Mouse (Mus musculus) liver, embryonic 11.5 days (tissue): ENCODE results near the gene Ttc24. TPM values are rescaled to one million over a fixed set of nuclear protein-coding genes. Genes with fewer than 3 reads are reported as not detected.

ENCODE experiments used
- ATAC-seq: fragments of 200-750 bp; cut with Nextera tagmentation; replicated peaks from 2 replicates; pipeline ENCODE4 v1.8.0; 2017; ENCODE audit warnings: moderate number of reproducible peaks, mild to moderate bottlenecking, moderate TSS enrichment, moderate library complexity; ENCODE audit not compliant: low FRiP score
- DNase-seq: peaks from one replicate; pipeline ENCODE4 v3.0.0-alpha.2; 2017; ENCODE audit warnings: low spot score
- H3K27ac ChIP-seq: fragments of 300-500 bp; sonication (generic); 2 replicates; pipeline ENCODE4 v1.5.1; 2014; ENCODE audit warnings: mild to moderate bottlenecking, low read depth, low read length, control low read depth
- H3K27me3 ChIP-seq: fragments of 300-500 bp; sonication (generic); replicated peaks from 2 replicates; pipeline ENCODE4 v1.6.1; 2014; ENCODE audit warnings: low read length, mixed read lengths; ENCODE audit not compliant: control insufficient read depth, insufficient read depth
- H3K36me3 ChIP-seq: fragments of 300-500 bp; sonication (generic); 2 replicates; pipeline ENCODE4 v1.6.1; 2014; ENCODE audit warnings: mild to moderate bottlenecking, low read length, moderate library complexity, mixed read lengths; ENCODE audit not compliant: control insufficient read depth, insufficient read depth
- H3K4me1 ChIP-seq: fragments of 300-500 bp; sonication (generic); replicated peaks from 2 replicates; pipeline ENCODE4 v1.6.1; 2014; ENCODE audit warnings: low read length, mixed read lengths; ENCODE audit not compliant: control insufficient read depth, insufficient read depth
- H3K4me2 ChIP-seq: fragments of 300-500 bp; sonication (generic); 2 replicates; pipeline ENCODE4 v1.6.1; 2014; ENCODE audit warnings: mild to moderate bottlenecking, control low read depth, moderate library complexity
- H3K4me3 ChIP-seq: fragments of 300-500 bp; sonication (generic); 2 replicates; pipeline ENCODE4 v1.5.1; 2014; ENCODE audit warnings: low read depth, low read length, control low read depth
- H3K9ac ChIP-seq: fragments of 300-500 bp; sonication (generic); 2 replicates; pipeline ENCODE4 v1.6.1; 2014; ENCODE audit warnings: low read depth, low read length, control low read depth
- H3K9me3 ChIP-seq: fragments of 300-500 bp; sonication (generic); 2 replicates; pipeline ENCODE4 v1.6.1; 2016; ENCODE audit warnings: low read length, inconsistent platforms, mixed read lengths; ENCODE audit not compliant: control insufficient read depth
- WGBS: fragments of 180-500 bp; shearing (Covaris S2); extraction: QIAGEN DNeasy Blood & Tissue Kit; methylation state at CpG from one replicate; pipeline ENCODE4 v1.1.7; 2014; 5-methylcytosine and 5-hydroxymethylcytosine counted together
- polyA plus RNA-seq: library from polyadenylated mRNA; unstranded; fragments of >200 nt; fragmentation: Nextera tagmentation; extraction: Ambion mirVana; gene quantifications from 2 replicates; pipeline ENCODE4 v1.2.1, GENCODE M21; 2014

Gene Ttc24
- polyA plus RNA-seq, 1 experiment from 2014 or later: not detected

DNA sequence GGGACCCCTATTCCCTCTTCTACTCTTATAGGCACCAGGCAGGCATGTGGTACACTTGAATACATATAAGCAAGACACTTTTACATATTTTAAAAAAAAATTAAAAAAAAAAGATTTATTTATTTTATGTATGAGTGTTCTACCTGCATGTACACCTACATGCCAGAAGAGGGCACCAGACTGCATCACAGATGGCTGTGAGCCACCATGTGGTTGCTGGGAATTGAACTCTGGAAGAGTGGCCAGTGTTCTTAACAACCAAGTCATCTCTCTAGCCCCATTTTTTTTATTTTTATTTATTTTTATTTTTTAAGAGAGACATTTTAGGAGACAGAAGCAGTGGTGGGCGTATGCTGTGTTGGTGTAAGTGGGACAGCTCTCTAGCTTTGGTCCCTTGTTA lies 9.6 kb upstream of the Ttc24 start:
- H3K4me2 ChIP-seq: no peak overlapping the region
- H3K27me3 ChIP-seq: no peaks in the 10 kb centered on the region
- H3K27ac ChIP-seq: no peak overlapping the region
- H3K9me3 ChIP-seq: no peaks in the 10 kb centered on the region
- H3K4me1 ChIP-seq: peaks cover 2% of the 10 kb centered on the region; the same call in 1 of the 2 replicates
- no peak for DNase-seq
- no peak for ATAC-seq
- H3K36me3 ChIP-seq: peaks cover 30% of the 10 kb centered on the region
- no peak overlapping the region for H3K9ac ChIP-seq
- WGBS: 79% methylated on average over 1 of the region's 1 CpGs
- no peak overlapping the region for H3K4me3 ChIP-seq

DNA sequence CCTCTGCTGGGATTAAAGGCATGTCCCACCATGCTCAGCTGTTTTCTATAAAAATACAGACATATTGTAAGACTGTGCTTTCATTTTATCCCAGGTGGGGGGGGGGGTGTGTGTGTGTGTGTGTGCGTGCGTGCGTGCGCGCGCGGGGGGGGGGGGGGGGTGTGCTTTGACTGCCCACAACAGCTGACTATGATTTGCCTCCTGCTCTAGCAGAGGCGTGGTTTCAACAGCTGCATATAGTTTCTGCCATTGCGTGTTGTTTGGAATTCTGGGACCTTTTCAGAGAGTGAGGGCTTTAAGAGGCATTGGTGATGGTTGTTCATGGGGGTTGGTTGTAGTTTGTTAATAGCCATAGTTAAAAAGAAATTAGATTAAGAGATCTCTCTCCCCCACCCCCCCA lies 7.4 kb upstream of the Ttc24 start:
- ATAC-seq (no peak), DNase-seq (no peak)
- no peak overlapping the region for H3K4me3 ChIP-seq
- 87% methylated on average over 6 of the region's 9 CpGs for WGBS
- no peak overlapping the region for H3K4me2 ChIP-seq
- H3K27me3 ChIP-seq: no peaks in the 10 kb centered on the region
- no peaks in the 10 kb centered on the region for H3K9me3 ChIP-seq
- H3K27ac ChIP-seq: no peak overlapping the region
- no peak overlapping the region for H3K9ac ChIP-seq
- peaks cover 2% of the 10 kb centered on the region; the same call in 1 of the 2 replicates for H3K4me1 ChIP-seq
- peaks cover 13% of the 10 kb centered on the region; the same call in 1 of the 2 replicates for H3K36me3 ChIP-seq

DNA sequence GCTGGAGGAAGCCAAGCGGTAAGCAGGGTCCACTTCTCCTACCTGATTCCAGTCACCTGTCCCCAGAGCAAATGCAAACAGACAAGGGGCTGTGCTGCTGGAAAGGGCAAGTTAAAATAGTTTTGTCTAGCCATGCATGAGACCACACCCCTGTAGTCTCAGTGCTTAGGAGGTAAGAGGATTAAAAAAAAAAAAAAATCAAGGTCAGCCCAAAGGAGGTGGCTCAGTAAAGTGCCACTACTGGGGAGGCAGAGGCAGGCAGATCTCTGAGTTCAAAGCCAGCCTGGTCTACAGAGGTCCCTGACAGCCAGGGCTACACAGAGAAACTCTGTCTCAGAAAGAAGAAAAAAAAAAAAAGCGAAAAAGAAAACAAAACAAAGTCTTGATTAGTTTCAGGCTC lies 5.9 kb upstream of the Ttc24 start:
- no peak overlapping the region for H3K9ac ChIP-seq
- no peaks in the 10 kb centered on the region for H3K9me3 ChIP-seq
- DNase-seq (no peak), ATAC-seq (no peak)
- peaks cover 2% of the 10 kb centered on the region; the same call in 1 of the 2 replicates for H3K4me1 ChIP-seq
- no peaks in the 10 kb centered on the region for H3K27me3 ChIP-seq
- peaks cover 5% of the 10 kb centered on the region; the same call in 1 of the 2 replicates for H3K36me3 ChIP-seq
- 92% methylated on average over 2 of the region's 2 CpGs for WGBS
- no peak overlapping the region for H3K27ac ChIP-seq
- no peak overlapping the region for H3K4me3 ChIP-seq
- no peak overlapping the region for H3K4me2 ChIP-seq

DNA sequence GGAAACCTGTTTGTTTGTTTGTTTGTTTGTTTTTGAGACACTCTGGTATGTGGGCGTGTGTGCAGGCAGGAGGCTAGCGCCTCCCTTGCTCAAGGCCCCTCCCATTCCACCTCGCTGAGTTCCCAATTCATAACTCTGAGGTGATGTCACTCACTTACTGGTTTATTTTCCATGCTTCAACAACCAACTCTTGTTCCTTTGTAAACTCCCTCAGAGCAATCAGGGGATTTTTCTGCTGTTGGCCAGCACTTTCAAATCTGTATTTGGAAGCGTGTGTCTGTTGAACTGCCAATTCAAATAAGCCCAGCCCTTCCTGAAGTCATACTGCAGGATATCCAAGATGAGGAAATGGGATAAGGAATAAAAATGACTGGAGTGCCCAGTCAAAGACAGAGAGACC lies 4.6 kb upstream of the Ttc24 start:
- Histone ChIP-seq H3K4me2 (peak overlapping the region; percentile 90), H3K36me3 (0 out of 2 replicates have a peak, but pooled peaks cover 2% of the 10 kb centered on the region), H3K4me1 (peaks cover 2% of the 10 kb centered on the region; the same call in 1 of the 2 replicates), H3K4me3 (peak overlapping the region; percentile 68), H3K27ac (no peak overlapping the region), H3K27me3 (no peaks in the 10 kb centered on the region), H3K9ac (peak overlapping the region; percentile 79), H3K9me3 (no peaks in the 10 kb centered on the region)
- ATAC-seq (peak; percentile 62), DNase-seq (no peak)
- 13% methylated on average over 4 of the region's 4 CpGs for WGBS

DNA sequence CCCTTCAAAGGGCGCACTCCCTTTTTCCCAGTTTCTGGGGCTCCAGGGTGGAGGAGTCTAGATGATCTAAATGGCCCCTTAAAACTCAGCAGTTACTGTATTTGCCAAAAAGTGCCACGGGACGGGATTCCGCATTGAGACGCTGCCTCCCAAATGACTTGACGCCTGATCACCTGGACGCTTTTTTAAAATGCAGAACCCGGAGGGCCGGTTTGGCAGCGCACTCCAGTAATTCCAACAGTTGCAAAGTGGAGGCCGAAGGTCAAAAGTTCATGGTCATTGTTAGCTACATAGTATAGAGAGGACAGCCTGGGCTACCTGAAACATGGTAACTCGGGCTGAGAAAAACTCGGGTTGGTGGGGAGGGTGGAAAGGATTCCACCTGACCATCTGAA lies 4.1 kb upstream of the Ttc24 start:
- peaks cover 2% of the 10 kb centered on the region; the same call in 1 of the 2 replicates for H3K4me1 ChIP-seq
- WGBS: 3% methylated on average over 13 of the region's 13 CpGs
- DNase-seq: no peak
- no peak overlapping the region for H3K27ac ChIP-seq
- peak overlapping the region; percentile 79 for H3K9ac ChIP-seq
- no peaks in the 10 kb centered on the region for H3K9me3 ChIP-seq
- H3K36me3 ChIP-seq: 0 out of 2 replicates have a peak, but pooled peaks cover 2% of the 10 kb centered on the region
- ATAC-seq: 0 out of 2 replicates have a peak, but pooled peaks have one; percentile 7
- H3K27me3 ChIP-seq: no peaks in the 10 kb centered on the region
- peak overlapping the region; percentile 68 for H3K4me3 ChIP-seq
- H3K4me2 ChIP-seq: peak overlapping the region; percentile 90

DNA sequence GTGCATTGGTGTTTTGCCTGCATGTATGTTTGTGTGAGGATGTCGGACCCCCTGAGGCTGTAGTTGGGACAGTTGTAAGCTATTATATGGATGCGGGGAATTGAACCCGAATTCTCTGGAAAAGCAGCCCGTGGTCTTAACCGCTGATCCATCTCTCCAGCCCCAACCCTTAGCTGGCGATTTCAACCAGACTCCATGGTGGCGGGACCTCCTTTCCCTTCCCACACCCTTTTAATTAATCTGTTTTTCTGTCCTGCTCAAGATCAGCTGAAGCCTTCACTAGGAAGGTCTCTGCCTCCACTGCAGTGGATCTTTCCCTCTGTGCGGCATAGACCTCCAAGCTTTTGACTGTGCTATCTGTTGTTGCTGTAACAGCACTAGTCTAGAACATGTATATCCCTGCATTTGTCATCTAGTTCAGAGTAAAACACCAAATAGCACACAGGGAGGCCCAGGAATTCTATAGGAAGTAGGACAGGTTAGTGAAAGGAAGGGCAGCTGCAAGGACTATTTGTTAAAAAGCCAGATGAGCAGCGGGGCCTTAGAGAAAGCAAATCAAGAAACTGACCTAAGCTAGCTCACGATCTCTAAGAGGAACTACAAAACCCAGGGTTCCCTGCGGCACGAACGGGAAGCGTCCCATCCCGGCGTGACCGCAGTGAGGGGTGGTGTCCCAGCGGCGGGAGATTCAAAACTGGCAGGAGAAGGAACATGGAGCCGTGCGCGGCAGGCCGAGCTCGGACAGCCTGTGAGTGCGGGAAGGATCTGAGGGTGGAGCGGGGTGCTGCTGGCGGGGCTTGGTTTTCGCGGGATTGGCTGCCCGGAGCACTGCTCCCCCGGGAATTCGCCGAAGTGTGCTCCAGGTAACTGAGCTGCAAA lies 3.5 kb upstream of the Ttc24 start, which contains the start of gene Iqgap3:
Gene Iqgap3, plus strand, starts transcription at position 627 of the 879 bp plus-strand sequence.
- ATAC-seq: peak; percentile 87
- DNase-seq: peak; percentile 81
- Histone ChIP-seq H3K36me3 (0 out of 2 replicates have a peak, but pooled peaks cover 2% of the 10 kb centered on the region), H3K4me2 (peak within 1 kb of the TSS; percentile 90), H3K4me1 (peaks cover 2% of the 10 kb centered on the region; the same call in 1 of the 2 replicates), H3K9ac (peak within 1 kb of the TSS; percentile 79), H3K27me3 (no peaks in the 10 kb centered on the region), H3K9me3 (no peaks in the 10 kb centered on the region), H3K27ac (no peak within 1 kb of the TSS), H3K4me3 (peak within 1 kb of the TSS; percentile 68)
- WGBS: 21% methylated on average over 33 of the region's 33 CpGs

DNA sequence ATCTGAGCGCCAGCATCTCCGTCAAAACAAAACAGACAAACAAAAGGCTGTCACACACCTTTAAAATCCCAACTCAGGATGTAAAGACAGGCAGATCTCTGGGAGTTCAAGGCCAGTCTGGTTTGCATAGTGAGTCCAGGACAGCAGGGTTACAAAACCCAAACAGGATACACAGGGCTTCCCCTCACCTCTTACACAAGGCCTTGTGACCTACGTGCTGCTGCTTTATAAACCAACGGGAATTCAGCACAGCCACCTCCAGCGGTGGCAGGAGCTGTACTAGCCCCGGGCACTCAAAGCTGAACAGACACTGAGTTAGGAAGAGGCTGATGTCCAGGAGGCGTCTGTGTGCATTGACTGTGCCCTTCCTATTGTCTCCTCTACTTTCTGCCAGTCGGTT lies 663 bp downstream of the Ttc24 start:
- 40% methylated on average over 8 of the region's 8 CpGs for WGBS
- no peak overlapping the region for H3K4me2 ChIP-seq
- H3K4me1 ChIP-seq: no peaks in the 10 kb centered on the region
- H3K9me3 ChIP-seq: no peaks in the 10 kb centered on the region
- H3K27me3 ChIP-seq: no peaks in the 10 kb centered on the region; the same call in 1 of the 2 replicates
- H3K36me3 ChIP-seq: no peaks in the 10 kb centered on the region
- no peak overlapping the region for H3K27ac ChIP-seq
- DNase-seq: no peak
- H3K9ac ChIP-seq: no peak overlapping the region
- no peak overlapping the region for H3K4me3 ChIP-seq
- ATAC-seq: no peak

DNA sequence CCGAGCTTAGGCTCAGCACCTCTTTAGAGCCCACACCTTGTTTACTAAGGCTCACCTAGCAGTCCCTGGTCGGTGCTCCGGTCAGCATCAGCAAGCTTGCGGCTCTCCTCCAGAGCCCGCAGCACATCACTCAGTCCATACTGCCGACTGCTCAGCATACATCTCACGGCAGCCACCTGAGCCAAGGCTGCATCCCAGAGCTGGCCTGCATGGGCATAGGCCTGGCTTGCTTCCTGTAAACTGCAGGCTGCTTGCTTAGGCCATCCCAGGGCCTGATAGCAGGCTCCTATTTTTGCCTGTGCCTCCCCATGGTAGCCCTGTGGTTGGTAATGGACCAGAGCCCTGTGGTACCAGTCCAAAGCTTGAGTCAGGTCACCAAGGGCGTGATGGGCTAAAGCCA lies 3.3 kb downstream of the Ttc24 start:
- Histone ChIP-seq H3K4me3 (no peak overlapping the region), H3K27me3 (no peaks in the 10 kb centered on the region; the same call in none of the 2 replicates), H3K36me3 (no peaks in the 10 kb centered on the region), H3K9me3 (no peaks in the 10 kb centered on the region), H3K9ac (no peak overlapping the region), H3K4me2 (no peak overlapping the region), H3K4me1 (no peaks in the 10 kb centered on the region), H3K27ac (no peak overlapping the region)
- ATAC-seq (no peak), DNase-seq (no peak)
- WGBS: 74% methylated on average over 8 of the region's 8 CpGs
